Mouse (Mus musculus): ENCODE results near the gene Pex10. TPM values are rescaled to one million over a fixed set of nuclear protein-coding genes. Genes with fewer than 3 reads are reported as not detected.

Gene Pex10
- polyA plus RNA-seq, 1 experiment from 2014 or later = 20.6 TPM

GRCm38 (mm10) chr4:155117396-155117978 lies 50.7 kb downstream of the Pex10 start:
- 76% methylated on average over 6 of the region's 6 CpGs for WGBS
- peaks cover 6% of the 10 kb centered on the region for H3K4me1 ChIP-seq (ENCODE audit: control insufficient read depth, insufficient read depth, low read depth, low read length)
- H3K9ac ChIP-seq (ENCODE audit: low read depth, low read length) = no peak overlapping the region
- no peak overlapping the region for H3K27ac ChIP-seq (ENCODE audit: low read depth, low read length)
- H3K27me3 ChIP-seq (replicated peaks; ENCODE audit: control insufficient read depth, insufficient read depth, low read length) = no peaks in the 10 kb centered on the region
- no peak overlapping the region for H3K4me3 ChIP-seq (ENCODE audit: low read length)
- no peak for ATAC-seq
- no peaks in the 10 kb centered on the region for H3K9me3 ChIP-seq (ENCODE audit: control insufficient read depth, low read length)
- H3K4me2 ChIP-seq (ENCODE audit: low read length) = no peak overlapping the region
- H3K36me3 ChIP-seq (ENCODE audit: control insufficient read depth, insufficient read depth, low read length) = no peaks in the 10 kb centered on the region

GRCm38 (mm10) chr4:155118278-155118677 lies 51.5 kb downstream of the Pex10 start:
- Histone ChIP-seq H3K27ac (ENCODE audit: low read depth, low read length) (no peak overlapping the region), H3K4me2 (ENCODE audit: low read length) (no peak overlapping the region), H3K4me3 (ENCODE audit: low read length) (no peak overlapping the region), H3K27me3 (replicated peaks; ENCODE audit: control insufficient read depth, insufficient read depth, low read length) (no peaks in the 10 kb centered on the region), H3K9ac (ENCODE audit: low read depth, low read length) (no peak overlapping the region), H3K9me3 (ENCODE audit: control insufficient read depth, low read length) (no peaks in the 10 kb centered on the region), H3K36me3 (ENCODE audit: control insufficient read depth, insufficient read depth, low read length) (no peaks in the 10 kb centered on the region), H3K4me1 (ENCODE audit: control insufficient read depth, insufficient read depth, low read depth, low read length) (peaks cover 13% of the 10 kb centered on the region)
- 58% methylated on average over 10 of the region's 10 CpGs for WGBS
- ATAC-seq = no peak

- no peaks in the 10 kb centered on the region for H3K36me3 ChIP-seq (ENCODE audit: control insufficient read depth, insufficient read depth, low read length)
- H3K4me2 ChIP-seq (ENCODE audit: low read length) = no peak overlapping the region
- no peak overlapping the region for H3K27ac ChIP-seq (ENCODE audit: low read depth, low read length)
- H3K27me3 ChIP-seq (replicated peaks; ENCODE audit: control insufficient read depth, insufficient read depth, low read length) = no peaks in the 10 kb centered on the region
- peaks cover 13% of the 10 kb centered on the region for H3K4me1 ChIP-seq (ENCODE audit: control insufficient read depth, insufficient read depth, low read depth, low read length)
- no peak overlapping the region for H3K9ac ChIP-seq (ENCODE audit: low read depth, low read length)
- H3K9me3 ChIP-seq (ENCODE audit: control insufficient read depth, low read length) = no peaks in the 10 kb centered on the region
- no peak for ATAC-seq
- WGBS = 89% methylated on average over 7 of the region's 7 CpGs
- H3K4me3 ChIP-seq (ENCODE audit: low read length) = no peak overlapping the region
Observed at GRCm38 (mm10) chr4:155120038-155120437, 53.2 kb downstream of the Pex10 start.

- no peak for ATAC-seq
- 90% methylated on average over 5 of the region's 5 CpGs for WGBS
- H3K9ac ChIP-seq (ENCODE audit: low read depth, low read length) = no peak overlapping the region
Observed at GRCm38 (mm10) chr4:155120583-155120982, 53.8 kb downstream of the Pex10 start.

GRCm38 (mm10) chr4:155121222-155121621 lies 54.4 kb downstream of the Pex10 start:
- Histone ChIP-seq H3K36me3 (ENCODE audit: control insufficient read depth, insufficient read depth, low read length) (no peaks in the 10 kb centered on the region), H3K4me3 (ENCODE audit: low read length) (no peak overlapping the region), H3K9ac (ENCODE audit: low read depth, low read length) (no peak overlapping the region), H3K27ac (ENCODE audit: low read depth, low read length) (no peak overlapping the region), H3K4me2 (ENCODE audit: low read length) (no peak overlapping the region), H3K4me1 (ENCODE audit: control insufficient read depth, insufficient read depth, low read depth, low read length) (peaks cover 13% of the 10 kb centered on the region), H3K27me3 (replicated peaks; ENCODE audit: control insufficient read depth, insufficient read depth, low read length) (no peaks in the 10 kb centered on the region), H3K9me3 (ENCODE audit: control insufficient read depth, low read length) (no peaks in the 10 kb centered on the region)
- ATAC-seq = no peak
- WGBS = 90% methylated on average over 6 of the region's 6 CpGs

More at GRCm38 (mm10) chr4:155120583-155120982, 53.8 kb downstream of the Pex10 start:
- Histone ChIP-seq H3K27ac (ENCODE audit: low read depth, low read length) (no peak overlapping the region), H3K27me3 (replicated peaks; ENCODE audit: control insufficient read depth, insufficient read depth, low read length) (no peaks in the 10 kb centered on the region), H3K9me3 (ENCODE audit: control insufficient read depth, low read length) (no peaks in the 10 kb centered on the region), H3K36me3 (ENCODE audit: control insufficient read depth, insufficient read depth, low read length) (no peaks in the 10 kb centered on the region), H3K4me2 (ENCODE audit: low read length) (no peak overlapping the region), H3K4me3 (ENCODE audit: low read length) (no peak overlapping the region), H3K4me1 (ENCODE audit: control insufficient read depth, insufficient read depth, low read depth, low read length) (peaks cover 13% of the 10 kb centered on the region)

Other genes with a start within 250 kb of the Pex10 start
- gene Ttc34, start 229.6 kb upstream of the Pex10 start, polyA plus RNA-seq (2015; fragmentation: Nextera tagmentation; extraction: Ambion mirVana) = 2.0 and 2.3 TPM in 2 replicates
- 0.70 and 0.93 TPM in 2 replicates for gene Mmel1, start 197.4 kb upstream of the Pex10 start, polyA plus RNA-seq (2015; fragmentation: Nextera tagmentation; extraction: Ambion mirVana)
- gene Fam213b, start 167.9 kb upstream of the Pex10 start, polyA plus RNA-seq (2015; fragmentation: Nextera tagmentation; extraction: Ambion mirVana) = 67.8 and 80.1 TPM in 2 replicates
- gene Tnfrsf14, start 138.5 kb upstream of the Pex10 start, polyA plus RNA-seq (2015; fragmentation: Nextera tagmentation; extraction: Ambion mirVana) = 0.23 and 0.27 TPM in 2 replicates
- gene Hes5, start 106.1 kb upstream of the Pex10 start, polyA plus RNA-seq (2015; fragmentation: Nextera tagmentation; extraction: Ambion mirVana) = 146 and 167 TPM in 2 replicates
- 37.8 and 39.5 TPM in 2 replicates for gene Pank4, start 102.9 kb upstream of the Pex10 start, polyA plus RNA-seq (2015; fragmentation: Nextera tagmentation; extraction: Ambion mirVana)
- gene Plch2, start 10.2 kb upstream of the Pex10 start, polyA plus RNA-seq (2015; fragmentation: Nextera tagmentation; extraction: Ambion mirVana) = 17.0 and 19.5 TPM in 2 replicates
- 125 and 131 TPM in 2 replicates for gene Rer1, start 19.4 kb downstream of the Pex10 start, polyA plus RNA-seq (2015; fragmentation: Nextera tagmentation; extraction: Ambion mirVana)
- 7.5 and 9.5 TPM in 2 replicates for gene Morn1, start 19.6 kb downstream of the Pex10 start, polyA plus RNA-seq (2015; fragmentation: Nextera tagmentation; extraction: Ambion mirVana)
- gene Ski, start 155.6 kb downstream of the Pex10 start, polyA plus RNA-seq (2015; fragmentation: Nextera tagmentation; extraction: Ambion mirVana) = 11.1 TPM in 2 replicates
- 72.1 and 72.5 TPM in 2 replicates for gene Faap20, start 182.8 kb downstream of the Pex10 start, polyA plus RNA-seq (2015; fragmentation: Nextera tagmentation; extraction: Ambion mirVana)

All from hindbrain, embryonic 16.5 days (tissue).